Mouse (Mus musculus): Measurements from ENCODE around the gene Cry1.
A peak's percentile ranks its signal among the peaks of the same experiment; 100 is the strongest.

GRCm38 (mm10) chr10:85220918-85221770 lies 36.3 kb upstream of the Cry1 start:
- TF ChIP-seq CTCF (IDR thresholded peaks at IDR 0.05; ENCODE audit: control insufficient read depth, insufficient read depth, low read length) (peak; percentile 90), POLR2A (IDR thresholded peaks at IDR 0.05; ENCODE audit: borderline replicate concordance, control insufficient read depth, low read depth, low read length) (no peak)

Measured in bone marrow, adult 2 months (tissue).